Mouse (Mus musculus): ENCODE measurements at regions not wholly inside any gene's neighbourhood (a gene's known extent, or its start where the extent isn't known, plus 50 kb on each side); places are given as distances from the start of the nearest gene placed in this dataset.

DNA sequence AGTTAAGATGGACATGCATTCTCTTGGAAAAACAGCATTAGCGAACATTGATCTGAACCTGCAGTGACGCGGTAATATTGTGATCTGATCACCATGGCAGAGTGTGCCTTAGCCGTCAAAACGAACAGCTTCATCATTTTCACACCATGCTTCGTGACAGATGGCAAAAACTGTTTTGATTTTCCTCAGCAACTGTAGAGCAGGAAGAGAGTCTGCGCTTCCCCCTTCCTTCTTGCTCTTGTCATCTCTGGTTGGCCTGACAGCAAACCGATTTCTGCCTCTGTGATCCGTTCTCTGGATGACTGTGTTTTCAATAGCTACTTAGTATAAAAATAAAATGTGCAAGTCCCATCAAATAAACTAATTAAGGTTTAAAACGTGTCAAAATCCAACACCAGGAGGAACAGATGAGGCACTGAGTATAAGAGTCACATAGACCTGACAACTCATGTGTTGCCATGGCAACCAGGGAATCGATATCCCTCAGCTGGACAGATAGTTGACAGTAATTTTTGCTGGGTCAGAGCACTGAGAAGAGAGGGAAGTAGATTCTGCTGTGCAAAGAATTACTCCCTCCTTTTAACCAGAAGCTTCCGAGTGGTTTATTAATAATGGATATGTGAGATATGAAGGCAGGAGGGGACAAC is 663.9 kb upstream of the 4930452B06Rik start:
- no peak for TF ChIP-seq CTCF (IDR thresholded peaks at IDR 0.05; ENCODE audit: low read depth)
- TF ChIP-seq EP300 (IDR thresholded peaks at IDR 0.05; ENCODE audit: low read depth), result no peak
